Mouse (Mus musculus) neural tube, embryonic 10.5 days (tissue): ENCODE data around the gene Jmjd1c.

Source experiments
- DNase-seq: peaks from one replicate; pipeline ENCODE4 v3.0.0-alpha.2; 2017; ENCODE audit warnings: low spot score; ENCODE audit errors: extremely low spot score

Gene Jmjd1c

DNA sequence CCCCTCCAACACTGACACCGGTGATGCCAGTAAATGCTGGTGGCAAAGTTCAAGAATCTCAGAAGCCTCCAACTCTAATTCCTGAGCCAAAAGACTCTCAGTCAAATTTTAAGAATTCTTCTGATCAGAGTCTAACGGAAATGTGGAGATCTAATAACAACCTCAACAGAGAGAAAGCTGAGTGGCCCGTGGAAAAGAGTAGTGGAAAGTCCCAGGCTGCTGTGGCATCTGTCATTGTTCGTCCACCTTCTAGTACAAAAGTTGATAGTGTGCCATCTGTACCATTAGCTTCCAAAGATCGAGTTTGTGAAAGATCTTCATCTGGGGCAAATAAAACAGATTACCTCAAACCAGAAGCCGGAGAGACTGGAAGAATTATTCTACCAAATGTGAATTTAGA is 129.6 kb downstream of the Jmjd1c start:
- DNase-seq, result no peak

DNA sequence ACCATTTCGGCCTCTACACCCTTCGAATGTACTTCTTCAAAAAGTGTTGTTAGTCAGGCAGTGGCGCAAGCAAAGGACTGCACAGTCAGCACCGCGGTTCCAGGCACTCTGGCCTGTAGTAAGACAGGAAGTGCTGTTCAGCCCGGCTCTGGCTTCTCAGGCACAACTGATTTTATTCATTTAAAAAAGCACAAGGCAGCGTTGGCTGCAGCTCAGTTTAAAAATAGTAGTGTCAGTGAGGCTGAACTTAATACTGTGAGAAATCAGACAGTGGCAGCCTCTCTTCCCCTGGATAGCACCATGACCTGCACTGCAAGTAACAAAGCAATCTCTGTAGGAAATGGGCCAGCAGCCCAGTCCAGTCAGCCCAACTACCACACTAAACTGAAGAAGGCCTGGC is 130.2 kb downstream of the Jmjd1c start:
- DNase-seq, result no peak

DNA sequence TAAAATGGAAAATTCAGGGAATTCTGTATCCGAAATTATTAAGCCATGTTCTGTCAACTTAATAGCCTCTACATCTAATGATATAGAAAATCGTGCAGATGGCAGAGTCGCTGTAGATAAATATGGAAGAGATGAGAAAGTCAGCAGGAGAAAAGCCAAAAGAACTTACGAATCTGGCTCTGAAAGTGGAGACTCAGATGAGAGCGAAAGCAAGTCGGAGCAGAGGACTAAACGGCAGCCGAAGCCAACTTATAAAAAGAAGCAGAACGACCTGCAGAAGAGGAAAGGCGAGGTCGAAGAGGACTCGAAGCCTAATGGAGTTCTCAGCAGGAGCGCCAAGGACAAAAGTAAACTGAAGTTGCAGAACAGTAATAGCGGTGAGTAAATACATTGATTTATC is 130.6 kb downstream of the Jmjd1c start:
- DNase-seq, result no peak

DNA sequence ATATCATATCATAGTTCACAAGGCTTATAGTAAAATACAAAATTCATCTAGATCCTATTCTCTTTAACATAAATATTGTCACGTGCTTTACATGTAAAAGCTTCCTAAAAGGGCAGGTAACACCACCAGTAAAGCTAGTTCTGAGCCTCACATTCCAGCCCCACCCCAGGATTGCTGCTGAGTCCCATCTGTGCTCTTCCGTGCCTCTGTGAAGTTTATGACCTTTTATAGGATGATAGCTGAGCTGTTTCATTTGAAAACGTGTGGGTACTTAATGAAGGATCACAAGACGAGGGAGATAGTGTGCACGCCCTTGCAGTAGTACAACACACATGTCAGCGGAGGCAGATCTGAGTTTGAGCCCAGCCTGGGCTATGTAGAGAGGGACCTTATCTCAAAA is 134.5 kb downstream of the Jmjd1c start:
- DNase-seq, result no peak

DNA sequence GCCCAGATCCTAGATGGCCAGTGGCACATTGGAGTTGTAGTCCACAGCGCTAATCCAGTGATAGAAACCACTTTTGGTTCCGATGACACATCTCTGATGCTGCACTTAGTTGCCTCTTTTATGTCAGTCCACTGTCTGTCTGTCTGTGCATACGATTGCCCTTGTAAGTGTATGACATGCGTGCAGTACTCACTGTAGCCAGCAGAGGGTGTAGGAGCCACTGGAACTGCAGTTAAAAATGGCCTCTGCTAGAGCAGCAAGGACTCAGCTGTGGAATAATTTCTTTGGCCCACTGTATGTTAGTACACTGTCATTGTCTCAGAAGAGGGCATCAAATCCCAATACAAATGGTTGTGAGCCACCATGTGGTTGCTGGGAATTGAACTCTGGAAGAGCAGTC is 151.2 kb downstream of the Jmjd1c start:
- DNase-seq, result peak; percentile 47

DNA sequence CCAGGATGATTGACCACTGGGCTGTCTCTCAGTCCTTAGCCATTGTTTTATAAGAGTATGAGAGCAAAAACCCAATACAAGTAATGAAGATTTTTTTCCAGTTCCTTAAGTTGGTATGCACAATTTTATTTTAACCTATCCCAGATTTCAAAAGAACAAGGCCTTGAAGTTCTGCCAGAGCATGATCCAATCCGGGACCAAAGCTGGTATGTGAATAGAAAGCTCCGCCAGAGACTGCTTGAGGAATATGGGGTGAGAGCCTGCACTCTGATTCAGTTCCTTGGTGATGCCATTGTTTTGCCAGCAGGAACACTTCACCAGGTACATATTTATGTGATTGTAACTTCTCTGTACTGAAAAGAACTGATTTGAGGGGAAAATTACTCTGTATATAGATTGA is 153.6 kb downstream of the Jmjd1c start:
- DNase-seq, result no peak

DNA sequence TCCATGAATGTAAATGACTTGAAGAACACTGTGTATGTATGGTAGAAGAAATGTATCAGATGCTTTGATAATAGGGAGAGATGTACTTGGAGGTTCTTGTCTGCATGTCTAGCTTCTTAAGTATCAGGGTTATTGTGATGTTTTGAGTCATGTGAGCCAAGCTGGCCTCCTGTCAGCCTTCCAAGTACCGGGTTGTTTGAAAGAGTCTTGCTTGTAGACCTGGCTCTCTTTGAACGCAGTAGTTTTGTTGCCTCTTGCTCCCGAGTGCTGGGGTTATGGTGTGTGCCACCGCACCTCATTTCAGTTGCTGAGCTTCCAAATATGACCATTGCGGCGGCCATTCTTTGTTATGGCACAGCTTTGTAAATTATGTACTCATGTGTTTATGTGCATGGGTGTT is 154.9 kb downstream of the Jmjd1c start:
- DNase-seq, result no peak

DNA sequence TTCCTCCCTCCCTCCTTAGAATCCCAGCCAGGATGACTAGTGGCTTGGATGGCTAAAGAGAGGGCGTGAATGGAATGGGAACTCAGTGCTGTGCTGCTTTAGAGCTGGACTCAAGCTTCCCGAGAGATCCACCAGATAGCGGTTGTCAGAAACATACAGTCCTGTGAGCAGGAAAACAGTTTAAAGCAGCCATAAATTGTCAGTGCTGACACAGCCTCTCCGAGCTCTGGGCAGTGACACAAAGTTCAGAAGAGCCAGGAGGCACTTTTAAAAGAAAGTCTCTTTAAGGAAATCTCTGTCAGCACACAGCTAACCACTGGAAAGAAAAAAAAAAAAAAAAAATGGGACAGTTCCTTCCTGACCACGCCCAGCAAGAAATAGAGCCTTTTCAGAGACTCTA is 156.4 kb downstream of the Jmjd1c start:
- DNase-seq, result no peak

DNA sequence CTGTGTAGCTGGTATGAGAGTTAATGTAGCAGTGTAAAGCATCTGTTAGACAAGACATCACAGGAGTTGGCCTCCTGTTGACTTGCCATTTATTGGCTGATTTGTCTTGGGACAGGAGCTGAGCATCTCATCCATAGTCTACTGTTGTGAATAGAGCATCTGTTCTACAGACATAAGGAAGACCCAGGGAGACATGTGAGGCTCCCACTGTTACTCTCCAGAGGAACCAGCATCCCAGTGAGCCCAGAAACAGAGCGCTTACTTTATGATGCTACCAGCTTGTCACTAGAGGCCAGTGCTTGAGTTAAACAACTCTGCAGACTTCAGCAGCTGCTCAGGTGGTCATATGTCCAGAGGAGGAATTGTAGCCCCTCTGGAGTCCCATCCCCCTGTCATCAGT is 157.2 kb downstream of the Jmjd1c start:
- DNase-seq, result no peak

DNA sequence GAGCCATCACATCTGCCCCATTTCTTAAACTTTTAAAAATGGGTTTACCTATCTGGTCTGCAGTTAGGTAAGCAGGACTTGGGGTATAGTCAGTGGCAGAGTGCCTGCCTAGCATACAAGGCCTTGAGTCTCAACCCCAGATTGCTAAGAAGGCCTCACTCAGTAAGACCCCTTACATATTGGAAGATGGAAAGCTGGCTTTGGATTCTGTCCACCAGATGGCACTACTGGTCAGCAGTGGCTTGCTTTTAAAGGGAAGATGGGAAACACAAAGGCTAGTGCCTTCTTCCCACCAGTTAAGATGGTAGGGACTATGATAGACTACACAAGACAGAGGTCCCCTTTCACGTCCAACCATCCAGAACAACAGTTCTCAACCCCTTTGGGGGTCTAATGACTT is 168.9 kb downstream of the Jmjd1c start:
- DNase-seq, result peak; percentile 32

DNA sequence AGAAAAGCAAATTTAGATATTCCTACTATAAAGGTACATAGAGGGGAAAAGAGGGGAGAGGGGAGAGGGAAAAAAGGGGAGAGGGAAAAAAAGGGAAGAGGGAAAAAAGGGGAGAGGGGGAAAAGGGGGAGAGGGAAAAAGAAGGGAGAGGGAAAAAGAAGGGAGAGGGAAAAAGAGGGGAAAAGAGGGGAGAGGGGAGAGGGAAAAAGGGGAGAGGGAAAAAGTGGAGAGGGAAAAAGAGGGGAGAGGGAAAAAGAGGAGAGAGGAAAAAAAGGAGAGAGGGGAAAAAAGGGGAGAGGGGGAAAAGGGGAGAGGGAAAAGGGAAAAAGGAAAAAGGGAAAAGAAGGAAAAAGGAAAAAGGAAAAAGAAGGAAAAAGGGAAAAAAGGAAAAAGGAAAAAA is 180.0 kb downstream of the Jmjd1c start:
- DNase-seq, result no peak

DNA sequence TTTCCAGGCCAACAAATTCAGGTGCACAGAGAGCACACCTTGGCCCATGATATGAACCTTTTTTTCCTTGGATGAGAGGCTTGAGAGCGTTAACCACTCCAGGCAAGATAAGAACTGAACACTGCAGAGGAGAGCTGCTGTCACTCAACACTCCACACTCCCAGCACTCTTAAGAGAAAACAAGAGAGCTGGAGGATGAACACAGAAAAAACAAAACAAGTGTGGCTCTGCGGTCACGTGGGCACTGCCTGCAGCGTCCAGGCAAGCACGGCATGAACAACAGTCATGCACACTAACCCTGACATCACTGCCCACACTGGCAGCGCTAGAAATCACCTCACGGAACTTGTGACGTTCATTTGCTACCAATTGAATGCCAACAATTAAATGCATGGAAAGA is 185.9 kb downstream of the Jmjd1c start:
- no peak for DNase-seq

DNA sequence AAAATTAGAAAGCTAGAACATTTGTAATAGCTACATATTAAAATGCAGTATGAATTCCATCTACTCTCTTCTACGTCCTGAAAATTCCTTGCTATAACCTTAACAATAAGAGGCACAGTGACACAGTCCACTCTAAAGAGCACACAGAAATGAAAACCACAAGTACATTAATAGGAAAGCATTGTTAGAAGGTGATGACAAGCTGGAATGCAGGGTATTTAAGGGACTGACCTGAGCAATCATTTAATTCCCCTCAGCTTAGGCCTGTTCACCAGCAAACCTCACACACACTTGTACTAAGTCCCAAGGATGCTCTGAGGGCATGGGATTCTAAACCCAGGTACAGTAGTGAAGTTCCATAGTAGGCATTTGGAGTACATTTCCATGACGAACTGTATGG is 186.6 kb downstream of the Jmjd1c start:
- no peak for DNase-seq

DNA sequence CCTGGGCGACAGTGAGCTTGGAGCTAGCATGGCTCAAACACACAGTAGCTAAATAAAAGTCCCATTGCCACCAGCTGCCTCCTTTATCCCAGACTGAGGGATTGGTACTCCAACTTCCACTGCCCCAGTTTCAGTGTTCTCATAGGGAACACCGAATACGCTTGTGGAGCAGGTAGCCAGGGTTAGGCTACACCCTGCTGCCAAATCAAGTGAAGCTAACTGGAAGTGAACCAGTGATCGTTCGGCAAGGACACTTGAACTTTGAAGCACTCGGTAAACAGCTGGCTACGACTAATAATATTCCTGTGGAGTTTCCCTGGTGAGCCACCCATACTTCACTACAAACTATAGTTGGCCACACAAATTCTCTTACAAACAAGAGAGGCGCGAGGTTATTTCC is 187.6 kb downstream of the Jmjd1c start:
- DNase-seq, result no peak

DNA sequence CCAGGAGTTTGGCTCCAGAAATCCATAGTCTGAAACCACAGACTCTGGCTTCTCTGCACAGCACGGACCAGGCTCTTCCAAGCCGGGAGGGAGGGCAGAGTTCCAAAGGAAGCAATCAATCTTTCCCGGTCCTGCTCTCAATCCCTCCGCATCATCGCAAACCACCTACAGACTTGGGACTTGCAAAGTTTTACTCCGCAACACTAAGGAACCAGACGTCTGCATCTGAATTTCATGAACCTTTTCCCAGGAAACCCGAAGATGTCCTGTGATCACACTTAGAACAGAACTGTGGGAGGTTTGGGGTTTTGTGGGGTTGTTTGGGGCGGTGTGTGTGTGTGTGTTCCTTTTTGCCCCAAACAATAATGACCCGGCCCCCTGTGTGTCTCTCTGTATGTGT is 188.4 kb downstream of the Jmjd1c start:
- DNase-seq, result peak; percentile 53

DNA sequence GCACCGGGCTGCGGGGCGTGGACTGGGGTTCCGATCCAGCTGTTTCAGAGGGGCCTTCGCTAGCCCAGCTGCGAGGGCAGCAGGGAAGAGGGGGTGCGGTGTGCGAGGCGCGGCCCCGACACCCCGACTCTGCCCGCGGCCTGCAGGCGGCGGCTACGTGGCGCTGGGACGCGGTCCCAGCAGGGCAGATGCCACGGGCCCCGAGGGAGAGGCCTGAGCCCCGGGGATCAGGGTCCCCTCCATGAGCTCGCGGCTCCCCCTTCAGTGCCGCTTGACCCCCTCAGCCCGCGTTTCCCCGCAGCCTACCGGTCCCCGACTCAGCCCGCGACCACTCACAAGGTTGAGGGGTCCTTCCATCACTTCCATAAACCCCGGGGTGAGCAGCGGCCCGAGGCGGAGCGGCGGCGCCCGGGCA is 188.8 kb downstream of the Jmjd1c start:
- peak; percentile 62 for DNase-seq

DNA sequence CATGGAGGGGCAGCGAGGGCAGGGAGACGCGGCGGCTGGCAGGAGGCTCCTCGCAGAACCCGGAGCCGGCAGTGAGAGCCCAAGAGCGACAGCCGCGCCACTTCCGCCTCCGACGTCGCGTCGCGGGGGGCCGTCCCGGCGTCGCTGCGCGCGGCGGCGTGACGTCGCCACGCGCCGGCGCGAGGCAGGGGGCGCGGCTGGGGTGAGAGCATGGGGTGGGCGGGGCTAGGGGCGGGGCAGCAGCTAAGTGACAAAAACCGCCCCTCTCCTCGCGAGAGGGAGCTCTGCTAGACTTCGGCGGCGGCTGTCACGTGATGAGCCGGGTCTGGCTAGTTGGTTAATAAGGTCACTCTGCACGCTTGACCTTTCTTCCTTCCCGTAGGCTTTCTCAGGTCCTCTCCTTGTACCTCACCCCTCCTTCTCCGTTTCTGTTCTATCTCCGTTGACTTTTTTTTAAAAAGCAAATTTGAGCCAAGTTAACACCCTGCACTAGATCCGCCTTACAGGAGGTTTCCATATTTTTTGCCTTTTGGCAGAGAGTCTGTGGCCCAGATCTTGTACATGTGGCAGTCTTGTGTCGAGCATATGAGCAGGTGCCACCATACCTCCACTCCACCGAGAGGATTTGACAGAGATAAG is 189.4 kb downstream of the Jmjd1c start, which contains the start of gene Nrbf2:
Nrbf2 (minus strand) TSS at position 130 of the 639 bp plus-strand sequence.
- peak; percentile 92 for DNase-seq

DNA sequence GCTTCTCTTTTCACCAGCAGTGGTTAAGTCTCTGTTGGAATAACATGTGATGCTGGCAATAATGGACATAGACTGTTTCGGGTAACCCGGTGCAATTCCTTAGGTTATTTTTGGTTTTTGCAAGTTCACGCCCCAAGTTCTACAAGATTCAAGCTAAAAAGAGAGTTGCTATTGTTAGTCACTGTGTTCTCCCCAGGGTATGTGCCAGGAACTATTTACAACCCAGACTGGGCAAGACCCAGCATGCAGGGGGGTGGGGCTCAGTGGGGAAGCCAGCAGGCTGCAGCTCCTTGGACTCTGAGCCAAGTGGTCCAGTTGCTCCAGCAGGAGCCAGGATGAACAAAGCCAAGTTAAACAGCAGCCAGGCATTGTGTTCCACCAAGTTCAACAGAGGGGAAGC is 192.0 kb downstream of the Jmjd1c start:
- no peak for DNase-seq

DNA sequence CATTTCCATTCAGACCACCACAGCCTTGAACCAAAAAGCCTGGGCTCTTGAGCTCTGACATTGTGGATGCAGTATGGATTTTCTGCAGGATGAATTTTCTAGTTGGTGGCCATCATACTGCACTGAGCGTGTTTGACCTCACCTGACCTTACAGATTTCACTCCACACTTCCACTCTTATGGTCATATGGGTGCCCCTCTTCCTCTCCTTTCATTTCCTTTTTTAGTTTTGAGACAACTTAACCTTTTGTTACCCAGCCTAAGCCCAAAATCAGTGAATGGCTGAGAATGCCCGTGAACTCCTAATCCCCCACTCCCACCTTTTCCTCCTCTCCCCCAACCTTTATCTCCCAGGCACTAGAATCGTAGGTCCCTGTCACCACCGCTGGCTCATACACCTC is 194.7 kb downstream of the Jmjd1c start:
- DNase-seq, result no peak

DNA sequence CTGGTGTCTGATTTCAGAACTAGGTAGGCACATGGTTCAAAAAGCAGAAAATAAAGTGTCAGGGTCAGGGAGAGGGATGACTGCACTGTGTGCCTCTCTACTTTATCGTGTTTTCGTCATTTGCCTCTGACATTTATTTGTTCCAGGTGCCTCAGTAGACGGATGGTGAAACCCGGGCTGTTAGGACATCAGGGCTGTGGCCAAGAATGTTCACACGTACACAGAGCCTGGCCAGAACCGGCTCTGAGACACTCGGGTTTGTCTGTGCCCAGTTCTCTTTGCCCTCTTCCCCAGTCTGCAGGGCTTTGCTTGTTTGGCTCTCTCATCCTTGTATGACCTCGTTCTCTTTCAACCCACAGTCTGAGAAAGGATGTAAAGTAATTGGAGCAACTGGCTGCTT is 195.2 kb downstream of the Jmjd1c start:
- DNase-seq, result no peak

DNA sequence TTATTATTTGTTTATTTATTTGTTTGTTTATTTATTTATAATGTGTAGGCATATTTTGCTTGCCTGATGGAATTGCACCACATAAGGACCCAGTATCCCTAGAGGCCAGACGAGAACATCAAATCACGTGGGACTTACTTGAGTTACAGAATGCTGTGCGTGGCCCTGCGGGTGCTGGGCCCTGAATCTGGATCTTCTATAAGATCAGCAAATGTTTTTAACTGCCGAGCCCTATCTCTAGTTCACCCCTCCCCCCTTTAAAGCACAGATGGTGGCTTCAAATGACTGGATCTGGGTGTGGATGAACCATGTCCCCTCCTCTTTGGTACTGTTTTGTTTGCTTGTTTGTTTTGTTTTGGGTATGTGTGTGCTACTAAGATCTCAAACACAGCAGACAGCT is 199.4 kb downstream of the Jmjd1c start:
- DNase-seq, result no peak

DNA sequence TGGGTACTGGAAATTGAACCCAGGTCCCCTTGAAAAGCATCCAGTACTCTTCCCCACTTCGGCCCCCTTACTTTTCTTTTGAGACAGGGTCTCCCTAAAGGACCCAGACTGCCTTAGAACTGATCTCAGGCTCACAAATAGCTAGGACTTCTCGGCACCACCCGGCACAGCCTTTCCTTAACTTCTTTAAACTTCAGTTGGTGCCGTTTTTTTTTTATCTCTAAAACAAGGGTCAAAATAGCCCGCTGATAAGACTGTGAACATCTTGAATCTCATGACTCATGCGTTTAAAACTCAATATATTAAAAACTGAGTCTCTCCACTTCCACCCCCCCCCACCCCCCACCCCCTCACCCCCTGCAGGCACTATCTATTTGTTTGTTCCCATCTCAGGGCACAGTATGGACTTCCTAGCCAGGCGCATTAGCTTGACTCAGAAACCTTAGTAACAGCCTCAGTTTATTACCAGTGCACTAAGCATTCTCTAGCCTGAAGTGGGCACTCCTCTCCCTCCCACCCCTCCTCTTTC is 200.1 kb downstream of the Jmjd1c start:
- no peak for DNase-seq

DNA sequence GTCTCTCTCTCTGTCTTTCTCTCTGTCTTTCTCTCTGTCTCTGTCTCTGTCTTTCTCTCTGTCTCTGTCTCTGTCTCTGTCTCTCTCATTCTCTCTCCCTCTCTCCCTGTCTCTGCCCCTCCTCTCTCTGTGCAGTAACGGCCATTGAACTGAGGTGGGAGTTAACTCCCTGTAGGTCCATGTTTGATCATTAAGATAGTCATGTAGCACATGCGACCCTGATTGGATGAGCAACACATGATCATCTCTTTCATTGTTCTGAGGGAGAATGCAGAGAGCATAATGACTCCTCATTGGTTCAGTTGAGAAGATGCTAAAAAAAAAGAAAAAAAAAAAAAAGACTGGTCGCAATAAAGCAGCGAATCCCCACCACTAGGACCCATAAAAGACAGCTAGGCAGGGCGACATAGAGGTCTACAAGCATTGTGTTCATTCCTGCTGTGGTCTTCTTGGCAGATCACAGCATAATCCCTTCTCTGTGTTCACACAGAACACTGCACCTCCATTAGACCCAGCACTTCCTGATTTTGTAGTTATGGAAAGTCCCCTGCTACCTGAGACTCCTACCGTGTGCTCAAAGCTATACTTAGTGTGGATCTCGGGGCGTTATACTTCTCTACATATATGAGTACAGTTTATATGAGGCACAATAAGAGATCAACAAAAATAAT is 200.7 kb downstream of the Jmjd1c start:
- DNase-seq, result no peak
